Mouse (Mus musculus) spleen, adult 18-20 months (tissue): Measurements from ENCODE around the gene Mycbp2.

Experiments
- DNase-seq, 2 experiments: peaks; one replicate each; pipeline ENCODE4 v3.0.0; 2022; ENCODE audit warnings: mixed read lengths in 2 of 2

The Mycbp2 gene

GRCm38 (mm10) chr14:103101171-103101570, 245.4 kb downstream of the Mycbp2 start:
- DNase-seq = no peak

- no peak for DNase-seq
Measured at GRCm38 (mm10) chr14:103100296-103100695, 246.3 kb downstream of the Mycbp2 start.

- DNase-seq = peak; percentile 81 to 85
Measured at GRCm38 (mm10) chr14:103099238-103099933, 247.2 kb downstream of the Mycbp2 start, which contains the start of gene Fbxl3. TSS of gene Fbxl3 (minus strand) at chr14:103099566.

GRCm38 (mm10) chr14:103098587-103099235, 247.9 kb downstream of the Mycbp2 start:
- DNase-seq = peak; percentile 76 to 86

GRCm38 (mm10) chr14:103098213-103098586, 248.4 kb downstream of the Mycbp2 start:
- DNase-seq = no peak

GRCm38 (mm10) chr14:103096621-103097020, 250.0 kb downstream of the Mycbp2 start:
- DNase-seq = no peak

- DNase-seq = no peak
Measured at GRCm38 (mm10) chr14:103095826-103096225, 250.8 kb downstream of the Mycbp2 start.

GRCm38 (mm10) chr14:103095036-103095435, 251.6 kb downstream of the Mycbp2 start:
- no peak for DNase-seq

- DNase-seq = no peak
Measured at GRCm38 (mm10) chr14:103093670-103094069, 252.9 kb downstream of the Mycbp2 start.

- no peak for DNase-seq
Measured at GRCm38 (mm10) chr14:103093236-103093635, 253.4 kb downstream of the Mycbp2 start.

- DNase-seq = no peak
Measured at GRCm38 (mm10) chr14:103088624-103089023, 258.0 kb downstream of the Mycbp2 start.

GRCm38 (mm10) chr14:103087846-103088245, 258.8 kb downstream of the Mycbp2 start:
- DNase-seq = no peak

GRCm38 (mm10) chr14:103086671-103087324, 259.8 kb downstream of the Mycbp2 start:
- no peak for DNase-seq

GRCm38 (mm10) chr14:103085840-103086533, 260.6 kb downstream of the Mycbp2 start:
- DNase-seq = no peak

GRCm38 (mm10) chr14:103079209-103079977, 267.2 kb downstream of the Mycbp2 start:
- no peak for DNase-seq

- DNase-seq = no peak
Measured at GRCm38 (mm10) chr14:103078006-103078912, 268.4 kb downstream of the Mycbp2 start.

GRCm38 (mm10) chr14:103077272-103078005, 269.2 kb downstream of the Mycbp2 start:
- DNase-seq = no peak

GRCm38 (mm10) chr14:103075166-103075565, 271.4 kb downstream of the Mycbp2 start:
- no peak for DNase-seq

GRCm38 (mm10) chr14:103073825-103074224, 272.8 kb downstream of the Mycbp2 start:
- DNase-seq = no peak

GRCm38 (mm10) chr14:103072731-103073130, 273.9 kb downstream of the Mycbp2 start:
- no peak for DNase-seq

- DNase-seq = no peak
Measured at GRCm38 (mm10) chr14:103071471-103071870, 275.1 kb downstream of the Mycbp2 start.
